8 mouse cellular contexts compared by ENCODE assay signal in genomic region chr8:11557768-11558629, GRCm38 (mm10). TPM values are rescaled to one million over a fixed set of nuclear protein-coding genes. Genes with fewer than 3 reads are reported as not detected.
DNase-seq lines count a peak whose midpoint lies in the region; ATAC-seq and TF ChIP-seq lines count a peak whose summit lies in the region.

No protein-coding gene starts in this region.

- H3K9ac ChIP-seq in hindbrain, embryonic 13.5 days, result peak overlapping the region; percentile 98

- in situ Hi-C loops in Patski (cut with MboI; ENCODE audit: low pct_unique_long_range_greater_than_20kb), result no loop called here

- TF ChIP-seq CTCF in Patski (IDR thresholded peaks at IDR 0.05), result no peak

- no peaks in the 10 kb centered on the region for H3K27me3 ChIP-seq in Patski
- no peaks in the 10 kb centered on the region for H3K27me3 ChIP-seq in hindbrain, embryonic 13.5 days

- under 1% methylated on average over 67 of the region's 67 CpGs for WGBS in hindbrain, embryonic 13.5 days

- peak; percentile 96 for DNase-seq in Patski (ENCODE audit: low read depth, low spot score)
- peak; percentile 98 to 99 for DNase-seq in cerebellum, postnatal 14 days
- peak; percentile 93 to 95 for DNase-seq in frontal cortex, postnatal 14 days (ENCODE audit: low spot score in 2 of 2)
- DNase-seq in layer of hippocampus, postnatal 25 days (ENCODE audit: extremely low spot score in 1 of 2, low spot score in 1 of 2), result peak; percentile 89 to 92
- DNase-seq in lung, postnatal 25 days (ENCODE audit: low spot score), result peak; percentile 98
- DNase-seq in retina, embryonic 14.5 days (ENCODE audit: low spot score), result peak; percentile 98
- DNase-seq in thymus, postnatal 4 days, result peak; percentile 95

- H3K4me1 ChIP-seq in hindbrain, embryonic 13.5 days (replicated peaks), result peaks cover 29% of the 10 kb centered on the region

- H3K27ac ChIP-seq in hindbrain, embryonic 13.5 days, result peak overlapping the region; percentile 100

- no peaks in the 10 kb centered on the region for H3K9me3 ChIP-seq in hindbrain, embryonic 13.5 days

- H3K36me3 ChIP-seq in hindbrain, embryonic 13.5 days, result peaks cover 12% of the 10 kb centered on the region

- ATAC-seq in Patski, result peak; percentile 76
- ATAC-seq in hindbrain, embryonic 13.5 days (ENCODE audit: low FRiP score), result peak; percentile 81

- CTCF ChIA-PET in Patski (lab: Charles Lee), result no interaction called here

- peak overlapping the region; percentile 73 for H3K4me2 ChIP-seq in hindbrain, embryonic 13.5 days

- peak overlapping the region; percentile 97 for H3K4me3 ChIP-seq in hindbrain, embryonic 13.5 days

- POLR2A ChIA-PET in Patski (lab: Charles Lee), result interaction anchor here (0.5 to 1.6 kb wide), 4 partner anchors 11 to 482 kb away, joined by 3 to 10 read pairs (median 3); no protein-coding TSS in a partner anchor

RNA-seq across cellular contexts. Expression of gene Ing1, which starts 2.6 kb away (rescaled TPM):
- polyA plus RNA-seq in Patski (2021), result 71.3 TPM
- polyA plus RNA-seq in hindbrain, embryonic 13.5 days (2015; fragmentation: Nextera tagmentation; extraction: Ambion mirVana), result 40.7 and 44.7 TPM in 2 replicates
- total RNA-seq in layer of hippocampus, postnatal 25 days (2021), result 10 to 100 TPM; 36.6 to 41.9 TPM

RNA-seq across cellular contexts. Expression of gene Cars2, which starts 7.4 kb away (rescaled TPM):
- polyA plus RNA-seq in Patski (2021), result 46.2 TPM
- 22.6 and 23.8 TPM in 2 replicates for polyA plus RNA-seq in hindbrain, embryonic 13.5 days (2015; fragmentation: Nextera tagmentation; extraction: Ambion mirVana)
- 10 to 100 TPM; 21.7 to 24.3 TPM for total RNA-seq in layer of hippocampus, postnatal 25 days (2021)

Comparison
In these comparisons a context has a peak if more than half of its experiments do, and no peak if none do; other contexts are left out.
1. Peak in every context shown above with its lines: DNase-seq, ATAC-seq, H3K4me3 ChIP-seq and H3K27ac ChIP-seq.